ENCODE assay signal across 15 mouse cellular contexts in the genomic region with DNA sequence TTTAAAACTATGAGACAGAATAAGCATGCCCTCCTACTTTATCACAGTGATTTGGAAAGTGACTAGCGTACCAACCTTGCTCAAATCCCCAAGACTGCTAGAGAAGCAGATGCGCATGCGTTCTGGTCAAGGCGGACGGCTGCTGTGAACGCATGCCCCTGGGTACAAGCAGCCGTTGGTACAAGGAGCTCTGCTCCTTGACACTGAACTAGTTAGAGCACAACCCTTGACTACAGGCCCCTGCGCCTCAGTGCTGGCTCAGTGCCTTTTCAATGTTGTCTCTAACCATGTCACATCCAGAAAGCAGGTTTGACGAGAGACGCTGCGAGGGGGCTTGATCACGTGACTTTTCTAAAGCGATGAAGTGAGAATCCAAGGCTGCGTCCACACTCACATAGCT. TPM values are rescaled to one million over a fixed set of nuclear protein-coding genes. Genes with fewer than 3 reads are reported as not detected.
"Had no signal": no experiment of that assay in that cellular context is flagged by ENCODE, and none has a peak within 500 bp of the region (broad histone marks: within the 10 kb centered on the region; RNA-seq: fewer than 3 reads in every experiment).

No protein-coding gene starts in this region.

- H3K27ac ChIP-seq: limb, embryonic 12.5 days; limb, embryonic 15.5 days; liver, embryonic 14.5 days had no signal

- DNase-seq: kidney, adult 8-10 months; left cerebral cortex, postnatal 4 days; liver, postnatal 0 days; lung, embryonic 14.5 days; lung, postnatal 10 days; lung, postnatal 4 days; midbrain, embryonic 14.5 days; thymus, postnatal 25 days had no signal

- H3K36me3 ChIP-seq: kidney, embryonic 15.5 days; limb, embryonic 12.5 days; limb, embryonic 15.5 days had no signal

- H3K27me3 ChIP-seq: kidney, embryonic 15.5 days; limb, embryonic 12.5 days; limb, embryonic 15.5 days had no signal

- H3K4me3 ChIP-seq: kidney, embryonic 15.5 days; limb, embryonic 12.5 days; limb, embryonic 15.5 days had no signal

RNA-seq across cellular contexts. Expression of a gene that starts 10.5 kb away (rescaled TPM):
- total RNA-seq: megakaryocyte progenitor cell, adult 5-6 weeks; megakaryocyte-erythroid progenitor cell, adult 5-6 weeks had no signal
- polyA plus RNA-seq: liver, embryonic 11.5 days; lung, embryonic 14.5 days had no signal
